Mouse (Mus musculus) R1 (cell line): ENCODE results near the gene Hyal1.

Experiments
- DNase-seq: peaks from one replicate; pipeline ENCODE4 v3.0.0-alpha.2; 2018; ENCODE audit warnings: low read depth, low spot score

Gene Hyal1

GRCm38 (mm10) chr9:107550491-107551116 lies 26.1 kb upstream of the Hyal1 start:
- peak; percentile 60 for DNase-seq

GRCm38 (mm10) chr9:107551117-107551889 lies 25.4 kb upstream of the Hyal1 start, which contains the start of gene Rassf1:
Gene Rassf1 (plus strand): TSS chr9:107551555.
- peak; percentile 68 for DNase-seq

- no peak for DNase-seq
Observed at GRCm38 (mm10) chr9:107551890-107552355, 24.8 kb upstream of the Hyal1 start.

GRCm38 (mm10) chr9:107552690-107553393 lies 23.9 kb upstream of the Hyal1 start:
- DNase-seq, result no peak

- no peak for DNase-seq
Observed at GRCm38 (mm10) chr9:107553541-107554318, 23.0 kb upstream of the Hyal1 start.

- peak; percentile 98 for DNase-seq
Observed at GRCm38 (mm10) chr9:107554319-107554825, 22.4 kb upstream of the Hyal1 start.

GRCm38 (mm10) chr9:107555031-107555457 lies 21.7 kb upstream of the Hyal1 start:
- peak; percentile 77 for DNase-seq

- DNase-seq, result no peak
Observed at GRCm38 (mm10) chr9:107555701-107556100, 21.0 kb upstream of the Hyal1 start.

GRCm38 (mm10) chr9:107556346-107556745 lies 20.4 kb upstream of the Hyal1 start:
- DNase-seq, result no peak

- peak; percentile 97 for DNase-seq
Observed at GRCm38 (mm10) chr9:107563029-107563581, 13.6 kb upstream of the Hyal1 start, which contains the start of gene Tusc2. Gene Tusc2 (plus strand): TSS chr9:107563255.

- peak; percentile 43 for DNase-seq
Observed at GRCm38 (mm10) chr9:107565556-107565955, 11.2 kb upstream of the Hyal1 start.

- DNase-seq, result peak; percentile 69
Observed at GRCm38 (mm10) chr9:107566041-107566709, 10.6 kb upstream of the Hyal1 start.

- no peak for DNase-seq
Observed at GRCm38 (mm10) chr9:107566855-107567254, 9.9 kb upstream of the Hyal1 start.

GRCm38 (mm10) chr9:107567702-107568319 lies 8.9 kb upstream of the Hyal1 start, which contains the start of gene Hyal2:
Gene Hyal2 (plus strand): TSS chr9:107567945.
- DNase-seq, result no peak

GRCm38 (mm10) chr9:107568331-107569261 lies 8.1 kb upstream of the Hyal1 start:
- peak; percentile 95 for DNase-seq

GRCm38 (mm10) chr9:107569270-107569669 lies 7.5 kb upstream of the Hyal1 start:
- DNase-seq, result no peak

GRCm38 (mm10) chr9:107570016-107570415 lies 6.7 kb upstream of the Hyal1 start:
- DNase-seq, result no peak

GRCm38 (mm10) chr9:107570845-107571244 lies 5.9 kb upstream of the Hyal1 start:
- DNase-seq, result no peak
